Mouse (Mus musculus) kidney, postnatal 4 days (tissue): ENCODE measurements around the gene Itih5.

Experiments
- DNase-seq, 2 experiments: peaks; one replicate each; pipeline ENCODE4 v3.0.0; 2021; ENCODE audit warnings: mixed read lengths in 2 of 2

Gene Itih5

GRCm38 (mm10) chr2:10169991-10170390 lies 16.6 kb downstream of the Itih5 start:
- no peak for DNase-seq

- DNase-seq: peak in 1 of 2 experiments; percentile 33
Measured at GRCm38 (mm10) chr2:10193553-10193952, 40.2 kb downstream of the Itih5 start.

DNA sequence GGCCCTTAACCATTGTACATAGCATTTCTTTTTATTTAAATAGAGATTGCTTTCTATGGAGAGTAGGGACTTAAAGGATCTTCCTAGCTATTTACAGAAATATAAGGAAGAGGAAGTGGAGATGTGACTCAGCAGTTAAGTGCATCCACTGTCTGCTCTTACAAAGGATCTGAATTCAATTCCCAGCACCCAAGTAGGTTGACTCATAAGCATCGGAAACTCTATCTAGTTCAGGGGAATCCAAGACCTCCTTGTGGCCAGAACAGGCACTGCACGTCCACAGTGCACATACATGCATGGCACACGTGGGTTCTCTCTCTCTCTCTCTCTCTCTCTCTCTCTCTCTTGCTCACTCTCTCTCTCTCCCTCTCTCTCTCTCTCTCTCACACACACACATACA lies 41.8 kb downstream of the Itih5 start:
- DNase-seq: no peak

- no peak for DNase-seq
Measured at GRCm38 (mm10) chr2:10199326-10199725, 46.0 kb downstream of the Itih5 start.

GRCm38 (mm10) chr2:10200736-10201285 lies 47.4 kb downstream of the Itih5 start:
- no peak for DNase-seq

- no peak for DNase-seq
Measured at GRCm38 (mm10) chr2:10204301-10204700, 50.9 kb downstream of the Itih5 start.

DNA sequence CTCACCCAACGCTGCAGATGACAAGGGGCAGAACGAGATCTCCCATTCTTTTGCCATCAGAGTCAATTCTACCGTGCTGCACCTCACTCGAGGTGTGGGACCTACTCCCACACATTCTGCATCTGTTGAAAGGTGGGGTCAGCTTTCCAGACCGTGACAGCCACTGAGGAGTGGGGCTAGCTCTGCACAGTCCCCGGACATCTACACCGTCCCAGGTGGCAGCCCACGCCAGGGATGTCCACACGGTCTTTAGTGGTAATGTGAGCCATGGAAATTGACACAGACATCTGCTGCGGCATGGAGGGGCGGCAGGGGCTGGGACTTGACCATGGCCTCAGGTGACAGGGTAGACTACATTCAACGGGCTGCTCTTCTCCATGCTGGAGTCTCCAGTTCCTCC lies 60.1 kb downstream of the Itih5 start:
- DNase-seq: no peak

- no peak for DNase-seq
Measured at GRCm38 (mm10) chr2:10215876-10216565, 62.6 kb downstream of the Itih5 start.

- DNase-seq: peak; percentile 59 to 71
Measured at GRCm38 (mm10) chr2:10216566-10217247, 63.3 kb downstream of the Itih5 start.

DNA sequence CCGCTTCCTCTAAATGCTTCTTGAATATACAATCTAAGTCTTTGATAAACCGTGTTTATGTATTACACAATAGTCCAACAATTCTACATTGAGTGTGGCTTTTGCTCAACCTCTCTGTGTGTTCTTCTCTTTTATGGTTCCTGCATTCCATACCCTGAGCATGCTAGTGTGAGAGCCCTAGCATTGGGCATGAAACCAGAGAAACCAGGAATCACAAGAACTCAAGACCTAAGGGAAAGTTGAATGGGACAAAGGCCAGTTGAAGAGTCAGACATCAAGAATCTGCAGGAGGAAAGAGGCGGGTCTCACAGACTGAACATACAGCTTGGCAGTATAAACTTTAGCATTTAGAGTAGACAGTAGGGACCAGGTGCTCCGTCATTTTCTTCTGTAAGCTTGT lies 68.5 kb downstream of the Itih5 start:
- DNase-seq: no peak

GRCm38 (mm10) chr2:10226907-10227306 lies 73.5 kb downstream of the Itih5 start:
- DNase-seq: no peak

DNA sequence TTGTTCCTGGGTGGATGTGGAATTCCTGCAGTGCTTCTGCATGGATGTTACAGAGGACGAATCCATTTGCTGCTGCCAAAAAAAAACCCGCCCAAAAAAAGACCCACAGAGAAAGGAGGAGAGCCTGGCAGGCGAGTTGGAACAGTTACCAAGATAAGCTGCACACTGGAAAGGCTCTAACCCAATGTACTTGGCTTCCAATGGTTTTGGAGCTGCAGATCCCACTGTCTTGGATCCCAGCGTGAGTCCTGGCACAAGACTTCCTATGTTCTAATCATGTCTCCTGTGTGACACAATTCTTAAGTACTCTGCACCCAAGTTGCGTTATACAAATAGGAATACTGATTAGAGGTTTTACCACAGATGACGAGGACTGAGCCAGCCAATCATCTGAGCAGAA lies 78.6 kb downstream of the Itih5 start:
- DNase-seq: no peak

GRCm38 (mm10) chr2:10236554-10236953 lies 83.2 kb downstream of the Itih5 start:
- no peak for DNase-seq

DNA sequence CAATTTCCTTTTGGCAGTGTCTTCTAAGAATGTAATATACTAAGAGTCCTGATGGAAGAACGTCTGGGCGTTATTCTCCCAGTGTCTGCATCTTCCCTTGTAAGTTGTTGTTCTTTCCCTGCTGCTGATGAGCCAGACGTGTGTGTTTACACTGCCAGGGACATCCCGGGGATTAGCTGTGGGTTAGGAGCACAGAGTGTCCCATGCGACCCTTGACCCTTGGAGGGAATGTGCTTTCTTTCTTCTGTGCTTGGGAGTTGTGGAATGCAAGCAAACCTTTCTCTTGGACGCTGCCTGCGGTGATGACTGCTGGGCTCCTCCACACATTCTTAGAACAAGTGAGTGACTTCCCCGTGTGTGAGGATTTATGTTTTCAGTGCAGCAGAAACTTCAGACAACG lies 89.6 kb downstream of the Itih5 start:
- DNase-seq: peak; percentile 33 to 56

GRCm38 (mm10) chr2:10250441-10250840 lies 97.1 kb downstream of the Itih5 start:
- peak in 1 of 2 experiments; percentile 9 for DNase-seq

GRCm38 (mm10) chr2:10250926-10251325 lies 97.6 kb downstream of the Itih5 start:
- no peak for DNase-seq

- DNase-seq: no peak
Measured at GRCm38 (mm10) chr2:10251466-10251865, 98.1 kb downstream of the Itih5 start.

DNA sequence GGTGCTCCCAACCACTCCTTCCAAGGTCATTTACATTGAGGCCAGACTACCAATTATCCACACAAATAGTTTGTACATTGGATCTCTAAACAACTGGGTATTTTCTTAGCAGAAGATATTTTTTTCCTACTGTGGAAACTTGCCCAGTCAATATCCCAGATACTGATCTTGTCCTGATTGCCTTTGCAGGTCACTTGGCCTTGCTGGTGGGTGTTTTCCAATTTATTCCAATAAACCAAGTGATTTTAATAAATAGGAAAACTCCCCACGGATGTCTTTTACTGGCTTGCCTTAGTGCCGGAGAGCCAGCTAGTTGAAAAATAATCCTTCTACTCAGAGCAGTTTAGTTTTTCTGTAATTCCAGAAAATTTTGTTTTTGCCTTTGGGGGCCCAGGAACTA lies 98.6 kb downstream of the Itih5 start:
- no peak for DNase-seq

DNA sequence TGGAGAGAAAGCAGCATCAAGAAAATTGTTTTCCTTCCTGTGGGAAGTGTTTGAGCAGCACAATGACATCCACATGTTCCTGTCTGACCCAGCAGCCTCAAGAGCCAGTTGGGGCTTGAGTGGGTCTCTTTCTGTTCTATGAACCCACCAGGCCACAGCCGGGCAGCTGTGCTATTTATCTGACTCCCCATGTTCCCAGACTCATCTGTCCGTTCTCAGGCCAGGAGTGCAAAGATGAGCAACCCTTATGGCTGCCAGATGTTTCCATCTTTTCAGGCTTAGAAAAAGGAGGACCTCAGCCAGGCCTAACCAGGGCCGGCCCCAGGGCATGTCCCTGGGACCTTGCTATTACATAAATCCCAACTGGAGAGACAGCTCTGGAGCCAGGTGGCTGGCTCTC lies 100.0 kb downstream of the Itih5 start:
- DNase-seq: no peak

DNA sequence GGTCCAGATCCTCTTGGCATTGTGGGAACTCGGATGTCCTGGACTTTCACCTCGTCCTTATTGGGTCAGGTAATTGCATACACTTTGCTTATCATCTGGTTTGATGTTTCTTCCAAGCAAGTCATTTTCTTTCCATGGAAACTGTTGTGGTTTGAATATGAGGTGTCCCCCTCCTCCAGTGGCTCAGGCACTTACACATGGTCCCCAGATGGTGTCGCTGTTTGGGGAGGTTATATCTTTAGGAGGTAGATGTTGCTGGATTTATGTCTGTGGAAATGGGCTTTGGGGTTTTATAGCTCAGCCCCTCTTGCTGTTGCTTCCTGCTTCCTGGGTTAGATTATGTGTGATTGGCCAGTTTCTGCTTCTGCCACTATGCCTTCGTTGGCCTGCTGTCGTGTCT lies 103.6 kb downstream of the Itih5 start:
- DNase-seq: no peak

GRCm38 (mm10) chr2:10258312-10258711 lies 104.9 kb downstream of the Itih5 start:
- no peak for DNase-seq

GRCm38 (mm10) chr2:10260109-10260508 lies 106.7 kb downstream of the Itih5 start:
- no peak for DNase-seq

GRCm38 (mm10) chr2:10261337-10261736 lies 108.0 kb downstream of the Itih5 start:
- no peak for DNase-seq

DNA sequence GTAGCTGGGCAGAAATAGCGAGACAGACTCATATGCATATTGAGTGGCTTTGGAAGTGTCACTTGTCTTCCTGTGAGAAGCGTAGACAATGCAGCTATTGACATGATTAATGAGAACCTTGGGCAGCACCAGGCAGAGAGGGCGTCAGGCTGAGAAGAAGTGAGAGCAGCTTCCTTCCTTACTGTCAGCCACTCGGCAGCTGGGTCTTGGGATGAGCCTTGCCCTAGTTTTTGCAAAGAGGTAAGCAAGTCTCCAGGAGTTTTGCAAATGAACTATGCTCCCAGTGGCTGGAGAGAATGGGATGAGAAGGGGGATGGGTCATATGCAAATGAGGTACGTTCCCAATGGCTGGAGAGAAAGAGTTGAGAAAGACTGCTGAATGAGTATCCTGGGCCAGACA lies 109.4 kb downstream of the Itih5 start:
- DNase-seq: no peak
